Mouse (Mus musculus) embryonic facial prominence, embryonic 12.5 days (tissue): ENCODE data around the gene Klf13. TPM values are rescaled to one million over a fixed set of nuclear protein-coding genes. Genes with fewer than 3 reads are reported as not detected.

Experiments used
- ATAC-seq: fragments of 200-750 bp; cut with Nextera tagmentation; 2 replicates; pipeline ENCODE4 v1.8.0; 2017; ENCODE audit not compliant: insufficient number of reproducible peaks, insufficient read depth, low FRiP score, low TSS enrichment
- H3K27ac ChIP-seq: fragments of 300-500 bp; sonication (generic); 2 replicates; pipeline ENCODE4 v1.5.1; 2016; ENCODE audit warnings: mild to moderate bottlenecking
- H3K27me3 ChIP-seq: fragments of 300-500 bp; sonication (generic); 2 replicates; pipeline ENCODE4 v1.6.1; 2016; ENCODE audit warnings: mild to moderate bottlenecking, moderate library complexity
- H3K36me3 ChIP-seq: fragments of 300-500 bp; sonication (generic); 2 replicates; pipeline ENCODE4 v1.6.1; 2016; ENCODE audit warnings: mild to moderate bottlenecking
- H3K4me1 ChIP-seq: fragments of 300-500 bp; sonication (generic); 2 replicates; pipeline ENCODE4 v1.6.1; 2016
- H3K4me2 ChIP-seq: fragments of 300-500 bp; sonication (generic); replicated peaks from 2 replicates; pipeline ENCODE4 v1.6.1; 2016; ENCODE audit warnings: mild to moderate bottlenecking, moderate library complexity
- H3K4me3 ChIP-seq: fragments of 300-500 bp; sonication (generic); 2 replicates; pipeline ENCODE4 v1.5.1; 2016; ENCODE audit warnings: mild to moderate bottlenecking
- H3K9ac ChIP-seq: fragments of 300-500 bp; sonication (generic); 2 replicates; pipeline ENCODE4 v1.6.1; 2016; ENCODE audit warnings: mild to moderate bottlenecking, moderate library complexity
- H3K9me3 ChIP-seq: fragments of 300-500 bp; sonication (generic); 2 replicates; pipeline ENCODE4 v1.6.1; 2016; ENCODE audit warnings: mild to moderate bottlenecking, moderate library complexity
- WGBS: fragments of 180-500 bp; shearing (Covaris S2); methylation state at CpG from one replicate; pipeline ENCODE4 v1.1.7; 2016; 5-methylcytosine and 5-hydroxymethylcytosine counted together
- polyA plus RNA-seq: library from polyadenylated mRNA; unstranded; fragments of >200 nt; fragmentation: Nextera tagmentation; extraction: Ambion mirVana; gene quantifications from 2 replicates; pipeline ENCODE4 v1.2.1, GENCODE M21; 2016

The Klf13 gene
- polyA plus RNA-seq, 1 experiment from 2014 or later = 21.4 TPM

DNA sequence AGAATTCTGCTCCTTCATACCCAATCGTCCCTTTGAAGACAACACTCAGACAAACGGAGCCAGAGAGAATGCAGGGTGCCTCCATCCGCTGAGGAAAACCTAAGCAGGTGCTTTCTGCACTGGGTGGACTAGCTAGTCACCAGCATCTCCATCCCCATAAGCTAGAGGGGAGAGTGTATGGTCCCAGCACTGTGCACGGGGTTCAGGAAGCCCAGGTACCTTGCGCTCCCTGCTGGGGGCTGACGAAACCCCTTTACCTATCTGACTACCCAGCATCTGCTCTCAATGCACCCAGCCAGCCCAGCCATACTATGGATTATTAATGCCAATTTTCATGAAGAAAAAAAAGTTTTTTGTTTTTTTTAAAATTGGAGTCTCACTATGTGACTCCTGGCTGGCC lies 25.4 kb upstream of the Klf13 start:
- H3K9me3 ChIP-seq = no peaks in the 10 kb centered on the region
- no peak overlapping the region for H3K4me3 ChIP-seq
- 66% methylated on average over 6 of the region's 6 CpGs for WGBS
- no peak overlapping the region for H3K27ac ChIP-seq
- ATAC-seq = no peak
- no peaks in the 10 kb centered on the region for H3K27me3 ChIP-seq
- H3K9ac ChIP-seq = no peak overlapping the region
- H3K4me1 ChIP-seq = peaks cover 7% of the 10 kb centered on the region; the same call in 1 of the 2 replicates
- H3K4me2 ChIP-seq = no peak overlapping the region
- no peaks in the 10 kb centered on the region for H3K36me3 ChIP-seq

DNA sequence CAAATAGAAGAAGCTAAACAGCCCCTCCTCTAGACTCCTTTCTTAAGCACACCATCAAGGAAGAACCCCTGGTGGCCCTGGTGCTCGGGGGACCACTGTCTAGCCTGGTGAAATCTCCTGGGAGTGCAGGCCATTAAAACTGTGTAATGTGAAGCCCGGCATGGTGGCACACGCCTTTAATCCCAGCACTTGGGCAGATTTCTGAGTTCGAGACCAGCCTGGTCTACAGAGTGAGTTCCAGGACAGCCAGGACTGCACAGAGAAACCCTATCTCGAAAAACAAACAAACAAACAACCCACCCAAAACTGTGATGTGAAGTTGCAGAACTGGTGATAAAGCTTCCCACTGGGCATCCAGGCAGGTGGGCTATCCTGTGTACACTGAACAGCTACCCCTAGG lies 24.9 kb upstream of the Klf13 start:
- Histone ChIP-seq H3K4me1 (peaks cover 7% of the 10 kb centered on the region; the same call in 1 of the 2 replicates), H3K9me3 (no peaks in the 10 kb centered on the region), H3K4me2 (no peak overlapping the region), H3K4me3 (no peak overlapping the region), H3K9ac (no peak overlapping the region), H3K27me3 (no peaks in the 10 kb centered on the region), H3K36me3 (no peaks in the 10 kb centered on the region), H3K27ac (no peak overlapping the region)
- WGBS = 65% methylated on average over 5 of the region's 5 CpGs
- ATAC-seq = no peak

DNA sequence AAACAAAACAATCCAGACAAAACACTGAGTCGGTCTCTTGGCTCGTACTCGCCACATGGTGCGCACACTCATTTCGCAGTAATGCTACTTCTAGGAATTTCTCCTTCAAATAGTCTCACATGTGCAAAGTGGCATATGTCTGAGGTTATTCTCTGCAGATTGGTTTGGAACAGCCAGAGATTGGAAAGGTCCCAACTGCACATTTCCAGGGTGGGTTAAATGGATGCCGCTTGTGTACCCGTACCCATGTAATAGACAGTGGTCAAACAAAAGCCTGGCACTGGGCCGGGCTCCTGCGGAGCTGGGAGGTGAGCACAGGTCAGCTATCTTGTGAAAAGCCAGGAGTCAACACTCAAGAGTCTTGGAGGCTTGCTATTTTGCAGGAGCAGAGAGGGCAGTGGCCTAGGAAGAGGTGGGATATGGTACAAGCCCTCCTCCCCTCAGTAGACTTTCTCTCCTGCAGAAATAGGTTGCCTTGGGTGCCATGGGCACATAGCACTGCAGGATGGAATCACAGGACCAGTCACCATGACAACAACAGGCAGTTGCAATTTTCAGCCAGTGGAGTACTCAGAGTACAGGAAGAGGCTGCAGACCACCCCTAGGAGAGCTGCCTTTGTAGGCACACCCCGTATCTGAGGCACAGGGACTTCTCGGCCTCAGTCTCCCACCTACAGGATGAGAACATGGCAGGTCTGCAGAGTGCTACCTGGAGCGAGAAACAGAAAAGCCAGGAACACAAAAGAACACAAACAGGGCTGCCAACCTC lies 19.3 kb upstream of the Klf13 start:
- Histone ChIP-seq H3K27me3 (no peaks in the 10 kb centered on the region; the same call in 1 of the 2 replicates), H3K9ac (no peak overlapping the region), H3K27ac (no peak overlapping the region), H3K36me3 (no peaks in the 10 kb centered on the region), H3K4me2 (no peak overlapping the region), H3K4me1 (0 out of 2 replicates have a peak, but pooled peaks cover 3% of the 10 kb centered on the region), H3K4me3 (no peak overlapping the region), H3K9me3 (no peaks in the 10 kb centered on the region)
- 79% methylated on average over 12 of the region's 12 CpGs for WGBS
- ATAC-seq = no peak

DNA sequence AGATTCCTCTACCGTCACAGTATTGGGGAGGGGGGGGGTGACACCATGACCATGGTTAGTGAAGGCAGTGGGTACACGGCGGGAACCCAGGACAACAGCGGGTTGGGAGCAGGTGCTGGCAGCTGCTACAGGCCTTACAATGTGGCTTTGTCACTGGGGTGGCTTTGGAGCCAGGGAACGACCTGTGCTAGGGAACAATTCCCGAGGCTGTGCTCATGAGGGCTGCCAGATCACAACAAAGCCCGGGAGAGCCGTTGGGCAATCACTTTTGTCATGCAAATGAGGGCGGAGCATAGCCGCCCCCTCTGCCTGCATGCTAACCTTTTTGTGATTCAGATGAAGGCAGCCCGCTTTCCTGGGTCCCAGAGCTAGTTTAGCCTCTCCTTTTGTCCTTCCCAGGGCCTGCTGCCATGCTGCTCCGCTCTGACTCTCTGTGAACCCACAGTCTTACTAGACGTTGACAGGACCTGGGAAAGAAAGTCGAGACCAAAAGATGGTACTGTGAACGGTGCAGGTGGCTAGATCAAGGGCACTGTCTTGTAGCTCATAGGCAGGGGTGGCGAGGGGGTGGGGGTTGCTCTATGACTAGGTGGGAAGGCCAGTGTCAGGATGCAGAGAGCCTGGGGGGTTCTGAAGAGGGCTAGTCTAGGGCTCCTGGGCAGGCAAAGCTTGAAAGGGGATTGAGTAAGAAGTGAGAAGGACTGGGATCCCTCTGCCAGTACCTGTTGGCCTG lies 18.4 kb upstream of the Klf13 start:
- Histone ChIP-seq H3K4me2 (no peak overlapping the region), H3K27ac (no peak overlapping the region), H3K9me3 (no peaks in the 10 kb centered on the region), H3K4me3 (no peak overlapping the region), H3K9ac (no peak overlapping the region), H3K27me3 (no peaks in the 10 kb centered on the region; the same call in 1 of the 2 replicates), H3K36me3 (no peaks in the 10 kb centered on the region), H3K4me1 (0 out of 2 replicates have a peak, but pooled peaks cover 3% of the 10 kb centered on the region)
- ATAC-seq = peak; percentile 71; the same call in 1 of the 2 replicates
- 15% methylated on average over 16 of the region's 16 CpGs for WGBS

DNA sequence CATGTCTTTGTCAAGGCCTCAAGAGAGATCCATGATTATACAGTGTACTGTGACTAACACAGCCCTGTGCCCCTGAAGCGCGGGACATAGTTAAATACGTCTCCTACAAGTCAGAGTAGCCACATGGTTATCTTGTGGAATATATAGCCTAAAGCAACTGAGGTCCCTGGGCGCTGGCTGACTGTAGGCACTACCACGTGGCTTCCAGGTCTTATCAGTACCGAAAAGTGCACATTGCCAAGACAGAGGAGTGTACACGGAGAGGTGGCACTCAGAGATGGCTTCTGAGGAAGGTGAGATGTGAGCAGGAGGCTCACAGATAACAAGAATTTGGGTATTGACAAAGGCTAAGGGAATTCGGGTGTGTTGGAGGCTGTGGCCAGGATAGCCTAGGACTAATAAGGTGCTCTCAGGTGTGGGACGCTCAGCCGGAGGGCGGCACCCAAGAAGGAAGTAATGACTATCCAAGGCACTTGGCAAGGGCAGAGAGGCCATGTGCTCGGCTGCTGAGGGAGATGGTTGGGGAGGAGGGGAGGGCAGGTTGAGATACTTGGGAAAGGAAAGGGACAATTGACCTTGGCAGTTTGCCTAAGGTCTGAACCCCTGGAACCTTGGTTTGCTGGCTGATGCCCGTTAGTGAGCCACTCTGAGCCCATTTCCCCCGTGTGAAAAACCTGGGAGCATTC lies 17.6 kb upstream of the Klf13 start:
- WGBS = 67% methylated on average over 14 of the region's 14 CpGs
- no peak overlapping the region for H3K4me2 ChIP-seq

DNA sequence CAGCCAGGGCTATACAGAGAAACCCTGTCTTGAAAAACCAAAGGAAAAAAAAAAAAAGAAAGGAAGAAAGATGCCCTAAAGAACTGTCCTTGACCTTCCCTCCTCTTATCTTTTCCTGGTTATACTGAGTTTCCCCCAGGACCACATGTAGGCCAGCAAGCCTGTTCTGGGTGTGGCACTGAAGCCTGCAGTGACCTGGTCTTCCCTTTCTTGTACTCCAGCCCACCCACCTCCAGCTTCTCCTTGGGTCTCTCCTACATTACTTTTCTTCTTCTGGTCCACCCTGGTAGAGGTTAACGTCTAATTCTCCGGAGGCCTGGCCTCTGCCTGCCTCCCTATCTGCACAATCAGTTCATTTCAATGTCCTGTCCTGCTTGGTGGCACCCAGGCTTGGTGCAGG lies 16.7 kb upstream of the Klf13 start:
- H3K27me3 ChIP-seq = no peaks in the 10 kb centered on the region; the same call in 1 of the 2 replicates
- ATAC-seq = no peak
- 84% methylated on average over 2 of the region's 2 CpGs for WGBS
- no peak overlapping the region for H3K9ac ChIP-seq
- no peaks in the 10 kb centered on the region for H3K36me3 ChIP-seq
- H3K4me2 ChIP-seq = no peak overlapping the region
- no peak overlapping the region for H3K4me3 ChIP-seq
- 0 out of 2 replicates have a peak, but pooled peaks cover 3% of the 10 kb centered on the region for H3K4me1 ChIP-seq
- H3K27ac ChIP-seq = no peak overlapping the region
- no peaks in the 10 kb centered on the region for H3K9me3 ChIP-seq

More for the DNA sequence above, 17.6 kb upstream of the Klf13 start:
- no peak for ATAC-seq
- no peak overlapping the region for H3K4me3 ChIP-seq
- H3K36me3 ChIP-seq = no peaks in the 10 kb centered on the region
- no peaks in the 10 kb centered on the region; the same call in 1 of the 2 replicates for H3K27me3 ChIP-seq
- H3K27ac ChIP-seq = no peak overlapping the region
- H3K9ac ChIP-seq = no peak overlapping the region
- H3K9me3 ChIP-seq = no peaks in the 10 kb centered on the region
- H3K4me1 ChIP-seq = 0 out of 2 replicates have a peak, but pooled peaks cover 3% of the 10 kb centered on the region

DNA sequence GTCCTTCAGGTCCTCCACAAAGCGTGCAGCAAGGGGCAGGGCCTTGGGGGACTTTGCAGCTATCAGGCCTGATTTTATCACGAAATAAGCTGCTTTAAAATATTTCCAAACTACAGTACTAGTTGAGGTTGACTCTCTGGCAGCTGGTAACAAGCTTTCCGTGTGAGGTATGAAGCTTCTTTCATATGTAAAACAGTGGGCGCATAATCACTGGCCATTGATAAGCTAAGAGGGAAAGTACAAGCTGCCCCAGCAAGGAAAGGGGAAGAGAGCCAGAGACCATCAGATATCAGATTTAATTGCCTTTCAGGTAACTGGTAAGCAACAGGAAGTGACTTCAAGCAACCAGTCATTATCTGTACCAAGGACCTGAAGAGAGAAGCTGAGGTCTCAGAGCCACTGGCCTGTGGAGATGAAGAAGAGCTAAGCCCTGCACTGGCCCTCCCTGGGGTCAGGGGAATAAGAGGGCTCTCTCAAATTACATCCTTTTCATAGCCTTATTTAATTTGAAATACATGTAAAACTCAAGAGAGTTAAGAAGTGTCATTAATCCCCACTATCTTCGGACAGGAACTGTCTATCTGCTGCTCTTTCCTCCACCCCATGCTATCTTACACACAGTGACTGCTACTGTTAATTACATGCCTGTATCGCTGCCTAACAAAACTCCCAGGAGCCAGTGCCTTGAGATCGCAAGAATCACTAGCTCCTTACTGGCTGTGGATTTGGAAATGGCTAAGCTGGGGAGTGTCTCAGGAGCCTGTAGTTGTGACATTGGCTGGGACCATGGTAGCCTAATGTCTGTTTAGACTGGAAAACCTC lies 13.6 kb upstream of the Klf13 start:
- WGBS = 56% methylated on average over 7 of the region's 7 CpGs
- Histone ChIP-seq H3K4me3 (no peak overlapping the region), H3K27ac (no peak overlapping the region), H3K36me3 (no peaks in the 10 kb centered on the region), H3K9me3 (no peaks in the 10 kb centered on the region), H3K4me2 (no peak overlapping the region), H3K9ac (no peak overlapping the region), H3K4me1 (no peaks in the 10 kb centered on the region), H3K27me3 (no peaks in the 10 kb centered on the region; the same call in 1 of the 2 replicates)
- no peak for ATAC-seq

DNA sequence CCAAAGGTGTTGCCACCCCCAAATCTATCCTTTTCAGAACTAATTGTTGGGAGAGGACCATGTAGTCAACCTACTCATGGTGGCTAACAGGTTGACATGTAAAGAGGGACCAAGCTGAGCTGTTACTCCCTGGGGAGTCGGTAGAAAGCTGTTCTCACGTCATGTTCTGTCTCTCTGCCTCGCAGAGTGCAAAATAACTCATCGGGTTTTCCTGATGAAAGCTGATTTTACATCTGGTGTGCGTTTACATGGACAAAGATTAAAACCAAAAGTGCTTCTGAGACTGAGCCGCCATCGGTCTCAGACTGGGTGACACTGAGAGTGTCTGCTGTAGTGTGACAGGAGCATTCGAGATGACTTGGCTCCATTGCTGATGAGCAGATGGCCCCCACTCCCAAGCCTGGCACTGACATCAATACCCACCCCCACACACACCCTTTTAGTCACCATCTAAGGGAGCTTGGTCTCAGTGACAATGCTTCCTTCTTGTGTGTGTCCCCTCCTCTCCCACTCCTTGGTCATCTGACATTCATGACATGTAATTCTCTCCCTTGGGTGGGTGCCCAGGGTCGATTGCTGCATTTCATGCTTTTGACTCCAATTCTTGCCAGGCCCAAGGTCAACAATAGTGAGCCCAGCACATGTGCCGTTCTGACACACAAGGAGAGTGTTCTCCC lies 12.4 kb upstream of the Klf13 start:
- Histone ChIP-seq H3K36me3 (no peaks in the 10 kb centered on the region), H3K27me3 (no peaks in the 10 kb centered on the region), H3K4me3 (no peak overlapping the region), H3K27ac (no peak overlapping the region), H3K9ac (no peak overlapping the region), H3K4me1 (no peaks in the 10 kb centered on the region), H3K9me3 (no peaks in the 10 kb centered on the region), H3K4me2 (no peak overlapping the region)
- WGBS = 56% methylated on average over 10 of the region's 10 CpGs
- no peak for ATAC-seq

DNA sequence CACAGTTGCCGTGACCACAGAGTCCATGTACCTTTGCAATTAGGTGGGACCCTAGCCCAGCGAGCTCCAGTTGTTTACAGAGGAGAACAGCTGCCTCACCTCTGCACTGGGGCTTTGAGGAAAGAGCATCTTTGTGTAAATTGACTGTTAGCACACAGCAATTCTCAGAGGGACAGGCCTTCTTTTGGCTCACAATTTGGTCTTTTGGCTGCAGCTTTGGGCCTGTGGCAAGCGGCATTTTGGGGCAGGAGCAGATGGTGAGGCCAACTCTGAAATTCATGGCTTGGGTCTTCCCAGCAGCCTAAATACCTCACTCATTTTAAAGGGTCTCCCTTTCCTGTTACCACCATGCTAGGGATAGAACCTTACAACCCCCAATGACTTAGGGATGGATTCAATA lies 10.5 kb upstream of the Klf13 start:
- no peak for ATAC-seq
- Histone ChIP-seq H3K9me3 (no peaks in the 10 kb centered on the region), H3K36me3 (no peaks in the 10 kb centered on the region), H3K4me1 (no peaks in the 10 kb centered on the region), H3K27ac (no peak overlapping the region), H3K27me3 (no peaks in the 10 kb centered on the region), H3K4me2 (no peak overlapping the region), H3K4me3 (no peak overlapping the region), H3K9ac (no peak overlapping the region)
- 77% methylated on average over 3 of the region's 3 CpGs for WGBS

DNA sequence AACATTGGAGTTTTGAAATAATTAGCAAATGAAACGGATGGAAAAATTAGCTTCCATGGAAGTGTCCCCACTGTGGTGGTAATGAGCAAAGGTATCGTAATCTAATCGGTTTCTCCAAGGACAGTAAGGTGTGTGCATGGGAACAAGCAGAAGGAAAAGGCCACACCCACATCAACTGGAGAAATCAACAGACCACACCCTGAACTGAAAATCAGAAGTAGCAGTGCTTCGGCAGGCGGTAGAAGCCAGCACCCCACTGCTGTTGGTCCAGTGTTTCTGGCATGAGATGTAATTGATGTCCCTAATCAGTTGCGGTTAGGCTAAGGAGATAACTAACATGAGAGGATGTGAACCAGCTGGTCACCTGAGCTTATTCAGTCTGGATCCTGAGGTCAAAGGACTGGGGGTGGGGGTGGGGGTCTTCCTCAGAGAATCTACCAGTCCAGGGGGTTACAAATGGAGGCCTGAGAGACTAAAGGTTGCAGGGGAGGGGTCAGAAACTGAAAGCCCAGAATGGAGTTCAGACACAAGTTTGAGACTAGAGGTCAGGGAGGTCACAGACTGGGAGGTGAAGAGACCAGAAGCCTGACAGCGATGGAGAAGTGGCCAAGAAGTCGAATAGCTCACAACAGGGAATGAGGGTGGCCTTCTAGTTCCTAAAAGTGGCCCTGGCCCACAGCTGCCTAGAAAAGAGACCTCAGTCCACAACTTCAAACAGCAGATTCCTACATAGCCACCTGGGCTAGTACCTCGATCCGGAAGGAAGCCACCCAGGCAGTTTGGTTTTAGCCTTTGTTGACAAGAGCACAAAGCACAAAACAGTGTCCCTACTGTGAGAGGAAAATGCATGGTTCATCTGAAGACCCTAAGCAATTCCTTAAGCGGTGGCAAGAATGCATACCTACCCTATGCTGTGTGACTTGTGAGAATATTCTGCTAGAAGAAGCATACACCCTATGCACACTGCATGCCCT lies 9.1 kb upstream of the Klf13 start:
- H3K27ac ChIP-seq = no peak overlapping the region
- no peak overlapping the region for H3K4me3 ChIP-seq
- no peaks in the 10 kb centered on the region for H3K9me3 ChIP-seq
- WGBS = 58% methylated on average over 11 of the region's 11 CpGs
- no peaks in the 10 kb centered on the region for H3K27me3 ChIP-seq
- ATAC-seq = no peak
- no peak overlapping the region for H3K9ac ChIP-seq
- no peaks in the 10 kb centered on the region for H3K4me1 ChIP-seq
- H3K36me3 ChIP-seq = no peaks in the 10 kb centered on the region
- H3K4me2 ChIP-seq = no peak overlapping the region
